Mouse (Mus musculus): ENCODE data around the gene Gm10097. TPM values are rescaled to one million over a fixed set of nuclear protein-coding genes. Genes with fewer than 3 reads are reported as not detected.

Gene Gm10097
- 0.05 and 0.10 TPM in 2 replicates for polyA plus RNA-seq (2015; fragmentation: Nextera tagmentation; extraction: Ambion mirVana)

GRCm38 (mm10) chr10:5068676-5069265 is at the start of gene Gm10097:
TSS of gene Gm10097 (plus strand) at chr10:5069192.
- ATAC-seq (ENCODE audit: borderline replicate concordance, extremely low read depth, low FRiP score, low TSS enrichment): no peak
- no peak within 1 kb of the TSS for H3K27ac ChIP-seq
- H3K4me2 ChIP-seq: no peak within 1 kb of the TSS
- H3K4me1 ChIP-seq: no peaks in the 10 kb centered on the region
- H3K9me3 ChIP-seq: no peaks in the 10 kb centered on the region
- WGBS: 80% methylated on average over 14 of the region's 14 CpGs
- H3K4me3 ChIP-seq: no peak within 1 kb of the TSS
- H3K36me3 ChIP-seq: no peaks in the 10 kb centered on the region
- H3K9ac ChIP-seq: no peak within 1 kb of the TSS
- no peaks in the 10 kb centered on the region for H3K27me3 ChIP-seq

DNA sequence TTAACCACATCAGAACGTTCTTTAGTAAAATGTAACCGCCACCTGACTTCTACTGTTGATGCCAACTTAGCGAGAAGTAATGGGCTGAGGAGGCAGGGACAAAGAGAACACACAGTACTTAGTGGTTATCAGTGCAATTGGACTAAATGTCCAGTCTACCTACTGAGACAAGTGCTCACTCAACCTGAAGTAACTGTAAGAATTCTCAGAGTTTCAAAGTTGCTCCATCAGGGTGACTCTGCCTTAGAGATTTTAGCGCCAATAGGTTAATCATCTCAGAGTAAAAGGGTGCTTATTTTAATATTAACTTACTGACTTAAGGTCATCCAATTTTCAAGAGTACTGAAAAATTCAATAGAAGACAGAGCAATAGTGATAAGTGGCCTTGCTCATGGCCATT is 43.1 kb upstream of the Gm10097 start:
- H3K27me3 ChIP-seq: no peaks in the 10 kb centered on the region
- no peak overlapping the region for H3K27ac ChIP-seq
- ATAC-seq (ENCODE audit: borderline replicate concordance, extremely low read depth, low FRiP score, low TSS enrichment): no peak
- no peaks in the 10 kb centered on the region for H3K9me3 ChIP-seq
- no peaks in the 10 kb centered on the region for H3K36me3 ChIP-seq
- no peak overlapping the region for H3K9ac ChIP-seq
- H3K4me1 ChIP-seq: no peaks in the 10 kb centered on the region
- no peak overlapping the region for H3K4me3 ChIP-seq
- 93% methylated on average over 4 of the region's 4 CpGs for WGBS
- H3K4me2 ChIP-seq: no peak overlapping the region

GRCm38 (mm10) chr10:5027208-5027607 is 41.8 kb upstream of the Gm10097 start:
- Histone ChIP-seq H3K9ac (no peak overlapping the region), H3K36me3 (0 out of 2 replicates have a peak, but pooled peaks cover 3% of the 10 kb centered on the region), H3K9me3 (no peaks in the 10 kb centered on the region), H3K27me3 (no peaks in the 10 kb centered on the region), H3K4me3 (no peak overlapping the region), H3K4me2 (no peak overlapping the region), H3K27ac (no peak overlapping the region), H3K4me1 (no peaks in the 10 kb centered on the region)
- 78% methylated on average over 1 of the region's 1 CpGs for WGBS
- ATAC-seq (ENCODE audit: borderline replicate concordance, extremely low read depth, low FRiP score, low TSS enrichment): no peak

GRCm38 (mm10) chr10:5028301-5028700 is 40.7 kb upstream of the Gm10097 start:
- Histone ChIP-seq H3K9ac (no peak overlapping the region), H3K4me2 (no peak overlapping the region), H3K27ac (no peak overlapping the region), H3K27me3 (no peaks in the 10 kb centered on the region), H3K4me3 (no peak overlapping the region), H3K4me1 (no peaks in the 10 kb centered on the region), H3K9me3 (no peaks in the 10 kb centered on the region), H3K36me3 (0 out of 2 replicates have a peak, but pooled peaks cover 3% of the 10 kb centered on the region)
- ATAC-seq (ENCODE audit: borderline replicate concordance, extremely low read depth, low FRiP score, low TSS enrichment): no peak
- WGBS: 79% methylated on average over 9 of the region's 9 CpGs

DNA sequence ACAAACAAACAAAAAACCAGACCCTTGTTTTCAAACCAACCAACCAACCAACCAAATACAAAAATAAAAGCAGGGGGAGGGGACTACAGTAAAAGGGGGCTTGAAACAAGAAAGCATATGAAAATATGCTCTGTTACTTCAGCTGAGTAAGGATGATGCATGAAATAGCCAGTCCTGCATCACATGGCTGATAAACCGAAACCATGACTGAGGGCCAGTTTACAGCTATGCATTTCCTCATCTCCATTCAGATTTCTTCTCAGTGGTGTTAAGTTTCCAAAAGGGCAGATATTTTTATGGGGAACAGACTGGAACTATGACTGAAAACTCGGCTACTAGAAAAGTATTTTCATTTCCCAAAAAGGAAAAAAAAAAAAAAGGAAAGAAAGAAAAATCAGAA is 39.8 kb upstream of the Gm10097 start:
- no peak overlapping the region for H3K9ac ChIP-seq
- 72% methylated on average over 2 of the region's 2 CpGs for WGBS
- H3K27me3 ChIP-seq: no peaks in the 10 kb centered on the region

DNA sequence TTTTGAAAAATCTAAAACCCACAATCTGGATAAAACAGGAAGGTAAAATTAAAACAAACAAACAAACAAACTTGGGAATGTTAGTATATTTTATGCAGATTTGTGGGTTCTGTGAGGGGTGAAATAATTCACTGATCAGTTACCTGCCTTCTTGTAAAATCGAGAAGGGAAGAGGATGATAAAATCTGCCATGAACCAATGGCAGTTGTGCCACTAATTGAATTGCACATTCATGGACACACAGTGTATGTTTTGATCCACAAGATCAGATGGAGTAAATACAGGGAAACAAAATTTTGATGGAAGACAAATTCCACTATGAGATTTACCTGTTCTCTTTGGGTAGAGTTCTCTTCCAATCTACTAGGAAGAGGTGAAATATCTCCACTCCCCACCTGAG is 39.1 kb upstream of the Gm10097 start:
- 0 out of 2 replicates have a peak, but pooled peaks cover 3% of the 10 kb centered on the region for H3K36me3 ChIP-seq
- no peaks in the 10 kb centered on the region for H3K27me3 ChIP-seq
- no peak overlapping the region for H3K9ac ChIP-seq
- H3K4me2 ChIP-seq: no peak overlapping the region
- WGBS: 83% methylated on average over 1 of the region's 1 CpGs
- no peaks in the 10 kb centered on the region for H3K9me3 ChIP-seq
- H3K4me3 ChIP-seq: no peak overlapping the region
- H3K4me1 ChIP-seq: no peaks in the 10 kb centered on the region
- no peak overlapping the region for H3K27ac ChIP-seq
- ATAC-seq (ENCODE audit: borderline replicate concordance, extremely low read depth, low FRiP score, low TSS enrichment): no peak

More for the DNA sequence above, 39.8 kb upstream of the Gm10097 start:
- Histone ChIP-seq H3K4me3 (no peak overlapping the region), H3K4me1 (no peaks in the 10 kb centered on the region), H3K9me3 (no peaks in the 10 kb centered on the region), H3K27ac (no peak overlapping the region), H3K4me2 (no peak overlapping the region), H3K36me3 (0 out of 2 replicates have a peak, but pooled peaks cover 3% of the 10 kb centered on the region)
- ATAC-seq (ENCODE audit: borderline replicate concordance, extremely low read depth, low FRiP score, low TSS enrichment): no peak

DNA sequence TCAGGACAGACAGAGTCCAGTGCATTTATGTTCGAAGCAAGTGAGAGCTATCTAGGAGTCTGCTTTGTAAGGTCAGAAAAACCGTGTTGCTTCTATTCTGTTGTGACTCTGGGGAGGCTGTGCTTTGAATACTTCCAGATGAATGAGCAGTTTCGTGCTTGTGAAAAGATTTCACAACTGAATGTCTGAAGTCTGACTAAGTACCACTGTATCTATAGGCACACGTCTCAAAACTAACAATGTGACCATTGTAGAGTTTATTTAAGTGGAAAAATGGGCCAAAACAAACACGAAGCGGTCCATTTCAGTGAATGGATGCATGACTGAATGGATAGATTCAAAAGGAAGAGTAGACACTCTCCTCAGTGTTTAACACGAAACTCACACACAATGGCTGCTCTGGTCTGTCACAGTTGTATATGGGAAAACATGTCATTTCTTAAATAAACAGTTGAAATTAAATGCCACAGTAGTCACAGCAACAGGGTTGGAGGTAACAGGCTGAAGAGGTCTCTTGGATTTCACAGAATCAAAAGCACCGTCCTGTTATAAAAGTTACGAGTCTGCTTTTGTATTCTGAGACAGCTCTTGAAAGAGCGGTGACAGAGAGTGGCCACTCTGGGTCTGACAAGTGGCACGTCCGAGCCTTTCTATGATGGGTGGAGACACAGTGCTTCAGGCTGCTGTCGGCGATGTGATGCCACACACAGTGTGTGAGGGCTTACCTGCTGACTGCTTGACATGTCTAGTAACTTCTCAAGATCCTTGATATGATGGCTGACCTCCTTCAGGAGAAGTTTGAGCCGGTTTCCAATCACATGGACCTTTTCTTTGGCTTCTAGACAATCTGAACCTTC is 36.6 kb upstream of the Gm10097 start:
- Histone ChIP-seq H3K4me2 (no peak overlapping the region), H3K9me3 (no peaks in the 10 kb centered on the region), H3K27ac (no peak overlapping the region), H3K9ac (no peak overlapping the region), H3K36me3 (0 out of 2 replicates have a peak, but pooled peaks cover 3% of the 10 kb centered on the region), H3K4me1 (no peaks in the 10 kb centered on the region), H3K4me3 (no peak overlapping the region), H3K27me3 (no peaks in the 10 kb centered on the region)
- 58% methylated on average over 15 of the region's 15 CpGs for WGBS
- no peak for ATAC-seq (ENCODE audit: borderline replicate concordance, extremely low read depth, low FRiP score, low TSS enrichment)

DNA sequence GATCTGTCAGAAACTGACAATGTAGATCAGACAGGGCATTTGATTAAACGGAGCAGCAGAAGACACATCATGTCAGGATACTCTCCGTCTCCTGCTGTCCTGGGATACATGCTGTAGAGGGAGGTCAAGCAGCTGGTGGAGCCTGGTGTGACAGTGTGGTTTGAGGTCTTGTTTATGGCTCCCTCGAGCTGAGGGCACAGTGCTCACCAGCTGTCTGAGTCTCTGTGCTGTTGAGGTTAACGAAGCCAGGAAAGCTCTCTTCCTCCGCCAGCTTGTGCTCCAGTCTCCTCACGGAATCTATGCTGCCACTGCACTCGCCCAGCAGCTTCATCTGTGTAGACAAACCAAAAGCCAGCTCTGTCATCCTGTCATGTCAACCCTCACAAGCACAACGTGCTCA is 27.7 kb upstream of the Gm10097 start:
- H3K36me3 ChIP-seq: no peaks in the 10 kb centered on the region
- no peaks in the 10 kb centered on the region for H3K9me3 ChIP-seq
- no peaks in the 10 kb centered on the region; the same call in 1 of the 2 replicates for H3K4me1 ChIP-seq
- no peak overlapping the region for H3K27ac ChIP-seq
- 46% methylated on average over 8 of the region's 8 CpGs for WGBS
- no peaks in the 10 kb centered on the region for H3K27me3 ChIP-seq
- no peak overlapping the region for H3K9ac ChIP-seq
- no peak overlapping the region for H3K4me3 ChIP-seq
- no peak; the same call in 1 of the 2 replicates for ATAC-seq (ENCODE audit: borderline replicate concordance, extremely low read depth, low FRiP score, low TSS enrichment)
- H3K4me2 ChIP-seq: no peak overlapping the region

- WGBS: 86% methylated on average over 8 of the region's 8 CpGs
- no peaks in the 10 kb centered on the region for H3K36me3 ChIP-seq
- H3K4me3 ChIP-seq: no peak overlapping the region
Observed at GRCm38 (mm10) chr10:5044481-5044880, 24.5 kb upstream of the Gm10097 start.

DNA sequence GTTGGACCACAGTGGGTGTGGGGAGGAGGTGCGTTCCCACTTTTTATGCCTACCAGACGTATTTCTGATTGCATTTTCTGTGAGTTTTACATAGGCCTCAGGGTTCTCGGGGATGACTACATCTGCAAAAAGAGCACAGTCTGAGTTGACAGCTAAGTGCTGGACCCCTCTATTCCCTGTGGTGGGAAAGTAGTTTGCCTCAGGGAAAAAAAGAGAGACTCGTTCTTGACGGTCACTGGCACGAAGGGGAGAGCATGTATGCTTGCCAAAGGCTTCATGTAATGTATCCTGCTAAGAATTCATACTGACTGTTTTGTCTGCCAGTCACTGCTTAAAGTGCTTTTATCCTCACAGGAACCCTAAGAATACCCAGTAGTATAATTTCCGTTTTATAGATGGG is 23.8 kb upstream of the Gm10097 start:
- H3K27ac ChIP-seq: no peak overlapping the region
- no peak overlapping the region for H3K4me3 ChIP-seq
- WGBS: 85% methylated on average over 7 of the region's 7 CpGs
- H3K9me3 ChIP-seq: no peaks in the 10 kb centered on the region
- H3K9ac ChIP-seq: no peak overlapping the region
- H3K27me3 ChIP-seq: no peaks in the 10 kb centered on the region
- no peak overlapping the region for H3K4me2 ChIP-seq
- ATAC-seq (ENCODE audit: borderline replicate concordance, extremely low read depth, low FRiP score, low TSS enrichment): no peak
- no peaks in the 10 kb centered on the region; the same call in 1 of the 2 replicates for H3K4me1 ChIP-seq
- H3K36me3 ChIP-seq: no peaks in the 10 kb centered on the region

More at GRCm38 (mm10) chr10:5044481-5044880, 24.5 kb upstream of the Gm10097 start:
- Histone ChIP-seq H3K9me3 (no peaks in the 10 kb centered on the region), H3K9ac (no peak overlapping the region), H3K27me3 (no peaks in the 10 kb centered on the region), H3K4me1 (no peaks in the 10 kb centered on the region; the same call in 1 of the 2 replicates), H3K27ac (no peak overlapping the region), H3K4me2 (no peak overlapping the region)
- no peak for ATAC-seq (ENCODE audit: borderline replicate concordance, extremely low read depth, low FRiP score, low TSS enrichment)

DNA sequence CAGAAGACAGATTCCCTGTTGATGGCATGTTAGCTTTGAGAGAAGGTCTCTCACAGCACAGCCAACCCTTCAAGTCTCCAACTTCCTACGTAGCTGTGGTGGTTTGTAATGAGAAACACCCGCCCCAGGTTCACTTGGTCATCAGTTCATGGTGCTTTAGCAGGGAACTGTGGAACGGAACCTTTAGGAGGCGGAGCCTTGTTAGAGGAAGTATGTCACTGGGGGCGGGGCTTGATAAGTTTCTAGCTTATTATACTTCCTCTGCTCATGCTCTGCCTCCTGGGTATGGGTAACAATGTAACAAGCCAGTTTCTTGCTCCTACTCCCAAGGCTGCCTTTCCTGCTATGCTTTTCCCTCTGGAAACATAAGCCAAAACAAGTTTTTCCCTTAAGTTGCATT is 23.3 kb upstream of the Gm10097 start:
- no peaks in the 10 kb centered on the region for H3K9me3 ChIP-seq
- H3K4me2 ChIP-seq: no peak overlapping the region
- H3K36me3 ChIP-seq: no peaks in the 10 kb centered on the region
- no peak overlapping the region for H3K27ac ChIP-seq
- H3K4me3 ChIP-seq: no peak overlapping the region
- no peak overlapping the region for H3K9ac ChIP-seq
- 85% methylated on average over 5 of the region's 5 CpGs for WGBS
- no peaks in the 10 kb centered on the region; the same call in 1 of the 2 replicates for H3K4me1 ChIP-seq
- H3K27me3 ChIP-seq: no peaks in the 10 kb centered on the region
- ATAC-seq (ENCODE audit: borderline replicate concordance, extremely low read depth, low FRiP score, low TSS enrichment): no peak

DNA sequence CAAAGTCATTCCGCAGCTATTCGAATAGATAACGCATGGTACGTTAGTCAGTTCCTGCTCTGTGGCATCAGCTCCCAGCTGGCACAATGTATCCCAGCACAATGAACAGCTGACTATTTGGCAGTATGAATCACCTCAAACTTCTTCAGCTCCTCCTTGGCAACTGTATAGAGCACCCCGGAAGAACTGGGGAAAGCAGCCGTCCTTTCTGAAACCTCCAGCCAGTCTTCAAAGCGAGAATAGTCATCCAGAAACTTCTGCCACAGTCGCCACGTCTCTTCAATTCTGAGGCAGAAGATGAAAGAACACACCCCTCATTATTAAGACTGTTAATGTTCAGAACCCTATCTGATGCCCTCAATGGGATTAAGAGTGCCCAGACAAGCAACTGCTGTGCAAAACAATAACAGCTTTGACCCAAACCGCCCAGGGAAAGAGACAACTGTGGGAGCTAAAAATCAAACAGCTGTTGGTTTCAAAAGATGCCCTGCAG is 12.7 kb upstream of the Gm10097 start:
- Histone ChIP-seq H3K27me3 (no peaks in the 10 kb centered on the region), H3K36me3 (no peaks in the 10 kb centered on the region), H3K4me2 (no peak overlapping the region), H3K4me1 (no peaks in the 10 kb centered on the region), H3K9ac (no peak overlapping the region), H3K4me3 (no peak overlapping the region), H3K9me3 (no peaks in the 10 kb centered on the region), H3K27ac (no peak overlapping the region)
- WGBS: 85% methylated on average over 10 of the region's 10 CpGs
- ATAC-seq (ENCODE audit: borderline replicate concordance, extremely low read depth, low FRiP score, low TSS enrichment): no peak
